Mouse (Mus musculus) heart, adult 2 months (tissue): ENCODE measurements at regions not wholly inside any gene's neighbourhood (a gene's known extent, or its start where the extent isn't known, plus 50 kb on each side); places are given as distances from the start of the nearest gene placed in this dataset.

Source experiments
- DNase-seq, 2 experiments: peaks; one replicate each; pipeline ENCODE4 v3.0.0; 2021
- H3K27ac ChIP-seq: fragments of 200-600 bp; 2 replicates; pipeline ENCODE4 v1.8.1; 2022
- H3K27me3 ChIP-seq: fragments of 200-500 bp; 2 replicates; pipeline ENCODE4 v1.6.1; 2012; ENCODE audit warnings: mild to moderate bottlenecking, low read length, inconsistent platforms, mixed read lengths; ENCODE audit not compliant: control insufficient read depth, insufficient read depth
- H3K36me3 ChIP-seq: fragments of 200-500 bp; 2 replicates; pipeline ENCODE4 v1.6.1; 2012; ENCODE audit warnings: low read length, inconsistent platforms; ENCODE audit not compliant: control insufficient read depth, insufficient read depth
- H3K4me1 ChIP-seq: fragments of 200-500 bp; 2 replicates; pipeline ENCODE4 v1.6.1; 2011; ENCODE audit warnings: low read length; ENCODE audit not compliant: control insufficient read depth, insufficient read depth
- H3K4me3 ChIP-seq: fragments of 200-600 bp; 2 replicates; pipeline ENCODE4 v1.8.1; 2022
- H3K79me2 ChIP-seq: fragments of 200-500 bp; replicated peaks from 2 replicates; pipeline ENCODE4 v1.6.1; 2012; ENCODE audit warnings: mild to moderate bottlenecking, inconsistent platforms, low read length, moderate library complexity, mixed read lengths; ENCODE audit not compliant: control insufficient read depth, insufficient read depth
- H3K9ac ChIP-seq: fragments of 200-500 bp; 2 replicates; pipeline ENCODE4 v1.6.1; 2012; ENCODE audit warnings: low read depth, mild to moderate bottlenecking, control low read depth, inconsistent platforms, low read length, mixed read lengths
- CTCF ChIP-seq: fragments of 200-600 bp; IDR thresholded peaks from 2 replicates; pipeline ENCODE4 v1.8.1; 2022; ENCODE audit warnings: antibody characterized with exemption, mild to moderate bottlenecking, moderate library complexity
- EP300 ChIP-seq: fragments of 200-500 bp; IDR thresholded peaks from 2 replicates; pipeline ENCODE4 v1.6.1; 2011; ENCODE audit warnings: low read depth, low read length, control low read depth; ENCODE audit not compliant: insufficient read depth
- POLR2A ChIP-seq: fragments of 200-500 bp; IDR thresholded peaks from 2 replicates; pipeline ENCODE4 v1.6.1; 2011; ENCODE audit warnings: mild to moderate bottlenecking, low read depth, low read length, control low read depth; ENCODE audit not compliant: insufficient read depth
- WGBS: fragments of 180-500 bp; shearing (Covaris S2); methylation state at CpG from one replicate; pipeline ENCODE4 v1.1.7; 2018; 5-methylcytosine and 5-hydroxymethylcytosine counted together
- intact Hi-C: fragments of 180-260 bp; cut with DNase I; formaldehyde crosslinking; loops from one replicate; pipeline ENCODE4 v1.15.1; 2025

DNA sequence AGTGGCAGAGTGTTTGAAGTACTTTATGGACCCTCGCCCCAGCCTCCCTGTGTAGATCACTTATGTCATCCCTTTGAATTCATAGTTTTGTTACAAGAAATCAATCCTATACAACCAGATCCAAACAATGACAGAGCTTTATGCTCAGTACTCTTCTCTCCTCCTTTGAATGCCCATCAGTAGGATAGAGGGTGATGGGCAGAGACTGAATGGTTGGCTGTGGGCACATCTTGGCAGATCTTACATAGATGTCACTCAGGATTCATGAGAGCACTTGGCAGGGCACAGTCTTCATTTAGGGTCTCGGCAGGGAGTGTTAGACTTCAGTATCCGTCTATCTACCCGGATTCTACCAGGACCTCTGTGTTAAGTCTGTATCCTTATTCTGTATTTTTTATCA lies 103.6 kb downstream of the Bach1 start:
- no peak for DNase-seq
- Histone ChIP-seq H3K9ac (no peak overlapping the region), H3K4me3 (no peak overlapping the region), H3K79me2 (no peaks in the 10 kb centered on the region), H3K36me3 (no peaks in the 10 kb centered on the region), H3K4me1 (no peaks in the 10 kb centered on the region), H3K27me3 (no peaks in the 10 kb centered on the region), H3K27ac (no peak overlapping the region)
- intact Hi-C loops: no loop called here
- TF ChIP-seq POLR2A: no peak
- no peak for TF ChIP-seq CTCF
- TF ChIP-seq EP300: no peak
- 85% methylated on average over 4 of the region's 4 CpGs for WGBS

DNA sequence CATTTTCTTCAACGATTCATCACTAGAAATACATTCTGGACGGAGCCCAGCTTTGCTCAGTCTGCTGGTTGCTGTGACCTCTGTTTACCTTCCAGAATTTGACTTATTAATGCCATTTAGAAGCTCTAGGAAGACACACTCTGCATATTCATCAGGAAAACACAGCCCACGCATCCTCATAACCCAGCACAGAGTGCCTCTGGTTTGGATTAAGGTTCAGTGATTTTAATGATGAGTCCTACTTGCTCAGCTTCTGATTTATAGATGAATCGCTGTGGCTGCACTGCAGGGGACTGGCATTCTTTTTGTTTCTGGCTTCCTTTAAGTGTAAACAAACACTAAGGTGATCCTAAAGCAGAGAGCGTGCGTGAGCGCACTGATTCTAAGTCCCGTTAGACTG lies 118.8 kb downstream of the Bach1 start:
- no peak for DNase-seq
- TF ChIP-seq POLR2A: no peak
- TF ChIP-seq CTCF: no peak
- no peak for TF ChIP-seq EP300
- no peak overlapping the region for H3K4me3 ChIP-seq
- no peak overlapping the region for H3K9ac ChIP-seq
- H3K27ac ChIP-seq: no peak overlapping the region
- intact Hi-C loops: no loop called here
- no peaks in the 10 kb centered on the region for H3K79me2 ChIP-seq
- WGBS: 86% methylated on average over 8 of the region's 8 CpGs
- no peaks in the 10 kb centered on the region for H3K4me1 ChIP-seq
- H3K27me3 ChIP-seq: no peaks in the 10 kb centered on the region
- H3K36me3 ChIP-seq: no peaks in the 10 kb centered on the region

DNA sequence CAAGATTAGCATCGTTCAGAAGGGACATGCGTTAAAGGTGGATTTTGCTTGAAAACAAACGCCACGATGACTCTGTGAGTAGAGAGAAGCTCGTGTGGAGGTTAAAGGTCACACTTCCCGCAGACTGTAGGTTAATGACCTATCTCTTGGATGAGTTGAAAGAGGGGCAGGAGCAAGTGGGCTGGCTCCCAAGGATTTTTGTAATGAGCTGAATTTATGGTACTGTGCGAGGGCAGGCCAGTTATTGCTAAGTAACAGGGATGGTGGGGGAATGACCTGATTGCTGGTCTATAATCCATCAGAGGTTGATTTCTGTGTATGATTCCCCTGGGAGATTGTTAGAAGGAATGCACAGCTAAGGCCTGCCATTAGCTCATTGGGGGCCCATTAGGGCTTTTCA lies 135.6 kb downstream of the Bach1 start:
- Histone ChIP-seq H3K27ac (no peak overlapping the region), H3K36me3 (no peaks in the 10 kb centered on the region), H3K4me3 (no peak overlapping the region), H3K27me3 (no peaks in the 10 kb centered on the region), H3K9ac (no peak overlapping the region), H3K79me2 (no peaks in the 10 kb centered on the region), H3K4me1 (no peaks in the 10 kb centered on the region)
- 81% methylated on average over 7 of the region's 7 CpGs for WGBS
- TF ChIP-seq CTCF: no peak
- no peak for TF ChIP-seq EP300
- no peak for TF ChIP-seq POLR2A
- no peak for DNase-seq
- intact Hi-C loops: no loop called here

DNA sequence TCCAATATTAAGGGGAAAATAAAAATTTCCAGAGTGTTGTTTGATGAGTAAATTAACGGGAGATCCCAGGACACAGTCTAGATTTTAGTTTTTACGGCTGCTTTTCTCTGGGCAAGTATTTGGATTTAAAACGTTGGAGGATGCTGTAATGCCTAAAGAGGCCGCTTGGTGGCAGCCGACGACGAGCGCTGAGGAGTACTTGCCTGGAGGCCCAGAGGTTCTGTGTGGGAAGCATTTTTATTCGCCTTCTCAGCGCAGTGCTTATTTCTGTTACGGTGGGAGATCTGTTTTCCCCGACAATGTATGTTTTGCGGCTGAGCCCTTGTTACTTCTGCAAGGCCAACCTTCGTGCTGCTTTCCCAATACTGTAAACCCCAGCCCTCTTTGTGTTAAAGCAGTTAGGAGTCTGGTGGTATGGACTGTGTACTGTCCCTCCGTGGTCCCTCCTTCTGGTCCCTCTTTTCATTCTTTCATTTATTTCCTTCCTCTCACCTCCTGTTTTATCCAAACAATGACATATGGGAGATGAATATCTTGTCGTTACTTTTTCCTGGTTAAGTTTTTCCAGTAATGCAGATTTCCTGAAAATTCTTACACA lies 142.3 kb downstream of the Bach1 start:
- Histone ChIP-seq H3K4me3 (no peak overlapping the region), H3K27me3 (no peaks in the 10 kb centered on the region), H3K27ac (no peak overlapping the region), H3K4me1 (no peaks in the 10 kb centered on the region), H3K79me2 (no peaks in the 10 kb centered on the region), H3K9ac (no peak overlapping the region), H3K36me3 (no peaks in the 10 kb centered on the region)
- WGBS: 10% methylated on average over 16 of the region's 16 CpGs
- TF ChIP-seq POLR2A (no peak), EP300 (no peak), CTCF (peak; percentile 89)
- intact Hi-C loops: loop anchor here (1.0 kb wide), 1 partner anchor 363 kb away; no protein-coding TSS in a partner anchor
- DNase-seq: peak; percentile 34 to 60
